8 mouse cellular contexts compared by ENCODE assay signal in the genomic region with DNA sequence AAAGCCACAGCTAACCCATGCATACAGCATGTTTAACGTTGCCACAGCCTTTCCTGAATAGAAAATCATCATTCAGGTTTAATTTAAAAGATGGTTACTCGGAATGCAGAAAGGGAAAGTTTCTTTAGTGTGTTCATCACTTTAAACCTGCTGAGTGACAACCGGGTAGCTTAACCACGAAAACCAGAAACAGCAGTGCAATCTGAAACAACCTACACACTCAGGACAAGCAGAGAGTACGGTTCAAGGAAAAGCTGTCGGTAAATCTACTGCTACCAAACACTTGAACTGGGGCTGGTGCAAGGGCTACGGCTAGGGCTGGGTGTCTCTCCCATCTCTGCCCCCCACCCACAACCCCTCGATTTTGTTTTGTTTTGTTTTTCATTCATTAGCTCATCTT. TPM values are rescaled to one million over a fixed set of nuclear protein-coding genes. Genes with fewer than 3 reads are reported as not detected.
DNase-seq lines count a peak whose midpoint lies in the region; ATAC-seq lines count a peak whose summit lies in the region.

No protein-coding gene starts in this region.

- H3K4me2 ChIP-seq in limb, embryonic 13.5 days (replicated peaks) = peak overlapping the region; percentile 83
- H3K4me2 ChIP-seq in stomach, embryonic 16.5 days (ENCODE audit: low read depth, low read length) = peak overlapping the region; percentile 88

- WGBS in limb, embryonic 13.5 days = 17% methylated on average over 8 of the region's 8 CpGs
- 19% methylated on average over 8 of the region's 8 CpGs for WGBS in stomach, embryonic 16.5 days

- DNase-seq in adrenal gland, adult 2 months = peak; percentile 4
- DNase-seq in adrenal gland, adult 8-10 months = no peak
- peak; percentile 4 for DNase-seq in retina, embryonic 14.5 days (ENCODE audit: low spot score)
- no peak for DNase-seq in retina, postnatal 1 day
- DNase-seq in cerebellum, adult 9-10 months = no peak

- no peaks in the 10 kb centered on the region for H3K9me3 ChIP-seq in limb, embryonic 13.5 days
- H3K9me3 ChIP-seq in stomach, embryonic 16.5 days (replicated peaks; ENCODE audit: control insufficient read depth, low read length) = no peaks in the 10 kb centered on the region

- peak overlapping the region; percentile 82 for H3K9ac ChIP-seq in limb, embryonic 13.5 days
- peak overlapping the region; percentile 79 for H3K9ac ChIP-seq in stomach, embryonic 16.5 days (ENCODE audit: low read length)

- no peaks in the 10 kb centered on the region for H3K27me3 ChIP-seq in limb, embryonic 13.5 days
- no peaks in the 10 kb centered on the region for H3K27me3 ChIP-seq in stomach, embryonic 16.5 days (ENCODE audit: control insufficient read depth, insufficient read depth, low read length)

- peak overlapping the region; percentile 80 for H3K4me3 ChIP-seq in limb, embryonic 13.5 days
- peak overlapping the region; percentile 75 for H3K4me3 ChIP-seq in stomach, embryonic 16.5 days (replicated peaks; ENCODE audit: low read length)

- ATAC-seq in limb, embryonic 13.5 days (ENCODE audit: low FRiP score, low read depth) = no peak
- ATAC-seq in stomach, embryonic 16.5 days (ENCODE audit: insufficient read depth, low FRiP score) = no peak
- no peak for ATAC-seq in inflammation-experienced regulatory T-cells, adult 6 months

- peaks cover 10% of the 10 kb centered on the region for H3K4me1 ChIP-seq in limb, embryonic 13.5 days
- peaks cover 9% of the 10 kb centered on the region; the same call in 1 of the 2 replicates for H3K4me1 ChIP-seq in stomach, embryonic 16.5 days (ENCODE audit: control insufficient read depth, insufficient read depth, low read length)

- H3K36me3 ChIP-seq in limb, embryonic 13.5 days = no peaks in the 10 kb centered on the region
- H3K36me3 ChIP-seq in stomach, embryonic 16.5 days (ENCODE audit: control insufficient read depth, insufficient read depth, low read length) = no peaks in the 10 kb centered on the region

- no peak overlapping the region for H3K27ac ChIP-seq in limb, embryonic 13.5 days
- H3K27ac ChIP-seq in stomach, embryonic 16.5 days (ENCODE audit: low read length) = no peak overlapping the region

RNA-seq across cellular contexts. Expression of a gene that starts 1.5 kb away (rescaled TPM):
- 10 to 100 TPM; 13.0 to 13.7 TPM for total RNA-seq in adrenal gland, adult 2 months (2021)
- polyA plus RNA-seq in adrenal gland, adult 2 months (2012; rRNA removed) = 1.4 and 1.6 TPM in 2 replicates
- 10 to 100 TPM; 15.1 to 25.1 (median 20.3) TPM for total RNA-seq in adrenal gland, adult 8-10 months (2022)
- 6.8 and 7.4 TPM in 2 replicates for polyA plus RNA-seq in limb, embryonic 13.5 days (2015; fragmentation: Nextera tagmentation; extraction: Ambion mirVana)
- 8.8 and 9.7 TPM in 2 replicates for polyA plus RNA-seq in stomach, embryonic 16.5 days (2015; fragmentation: Nextera tagmentation; extraction: Ambion mirVana)
- polyA plus RNA-seq in inflammation-experienced regulatory T-cells, adult 6 months (2017; shearing (Covaris generic)) = under 1 TPM; 0.03 to 0.24 (median 0.17) TPM

RNA-seq across cellular contexts. Expression of a gene that starts 47.4 kb away (rescaled TPM):
- 10 to 100 TPM; 39.9 to 50.3 TPM for total RNA-seq in adrenal gland, adult 2 months (2021)
- 42.7 and 51.2 TPM in 2 replicates for polyA plus RNA-seq in adrenal gland, adult 2 months (2012; rRNA removed)
- total RNA-seq in adrenal gland, adult 8-10 months (2022) = 10 to 100 TPM; 46.8 to 92.3 (median 64.6) TPM
- polyA plus RNA-seq in limb, embryonic 13.5 days (2015; fragmentation: Nextera tagmentation; extraction: Ambion mirVana) = 6.4 and 6.8 TPM in 2 replicates
- 13.0 and 13.2 TPM in 2 replicates for polyA plus RNA-seq in stomach, embryonic 16.5 days (2015; fragmentation: Nextera tagmentation; extraction: Ambion mirVana)
- 1 to 10 TPM in 2 of 3 experiments, under 1 TPM in 1; 0.83 to 7.4 (median 6.1) TPM for polyA plus RNA-seq in inflammation-experienced regulatory T-cells, adult 6 months (2017; shearing (Covaris generic))

Comparison
In these comparisons a context has a peak if more than half of its experiments do, and no peak if none do; other contexts are left out.
1. DNase-seq: peak in adrenal gland, adult 2 months (single experiment) and retina, embryonic 14.5 days (single experiment); none in adrenal gland, adult 8-10 months (single experiment), retina, postnatal 1 day (single experiment) and cerebellum, adult 9-10 months (single experiment).